20 mouse cellular contexts compared by ENCODE assay signal in the genomic region with DNA sequence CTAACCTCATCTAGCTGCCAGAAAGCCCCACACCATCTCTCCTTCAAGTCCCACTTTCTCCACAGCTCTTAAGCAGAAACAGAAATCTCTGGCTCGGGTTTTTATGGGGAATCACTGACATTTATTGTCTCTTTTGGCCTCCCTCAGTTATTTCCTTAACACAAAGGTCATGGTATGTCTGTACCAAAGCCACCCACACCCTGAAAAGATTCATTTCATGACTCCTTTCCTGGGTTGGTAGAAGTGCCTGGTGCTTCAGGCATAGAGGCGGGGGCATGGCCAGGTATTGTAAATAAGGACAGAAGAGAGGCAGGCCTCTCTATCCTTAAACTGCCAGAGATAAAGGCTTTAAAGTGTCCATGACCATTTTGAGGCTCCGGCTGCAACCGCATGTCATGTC. TPM values are rescaled to one million over a fixed set of nuclear protein-coding genes. Genes with fewer than 3 reads are reported as not detected.
"Had no signal": no experiment of that assay in that cellular context is flagged by ENCODE, and none has a peak within 500 bp of the region (broad histone marks: within the 10 kb centered on the region; RNA-seq: fewer than 3 reads in every experiment).

No protein-coding gene starts in this region.

- DNase-seq: midbrain, embryonic 14.5 days; right cerebral cortex, postnatal 14 days; thymus, adult 2 months; thymus, postnatal 25 days; thymus, postnatal 4 days had no signal

- H3K4me1 ChIP-seq: liver, embryonic 12.5 days; lung, embryonic 15.5 days; midbrain, embryonic 10.5 days; midbrain, embryonic 12.5 days; neural tube, embryonic 12.5 days; stomach, embryonic 15.5 days had no signal

- H3K9me3 ChIP-seq: liver, embryonic 12.5 days; lung, embryonic 15.5 days; midbrain, embryonic 10.5 days; midbrain, embryonic 12.5 days; neural tube, embryonic 12.5 days; stomach, embryonic 15.5 days had no signal

- H3K27ac ChIP-seq: liver, embryonic 12.5 days; liver, embryonic 14.5 days; midbrain, embryonic 10.5 days; midbrain, embryonic 12.5 days; neural tube, embryonic 12.5 days; stomach, embryonic 15.5 days had no signal

- ATAC-seq: liver, embryonic 12.5 days had no signal

- H3K4me3 ChIP-seq: liver, embryonic 12.5 days; lung, embryonic 15.5 days; midbrain, embryonic 10.5 days; midbrain, embryonic 12.5 days; neural tube, embryonic 12.5 days; stomach, embryonic 15.5 days had no signal

- H3K4me2 ChIP-seq: liver, embryonic 12.5 days; lung, embryonic 15.5 days; midbrain, embryonic 12.5 days; neural tube, embryonic 12.5 days; stomach, embryonic 15.5 days had no signal

- H3K27me3 ChIP-seq: liver, embryonic 12.5 days; lung, embryonic 15.5 days; midbrain, embryonic 12.5 days; neural tube, embryonic 12.5 days; stomach, embryonic 15.5 days had no signal

- H3K9ac ChIP-seq: liver, embryonic 12.5 days; liver, embryonic 14.5 days; lung, embryonic 15.5 days; midbrain, embryonic 12.5 days; neural tube, embryonic 12.5 days; stomach, embryonic 15.5 days had no signal

RNA-seq across cellular contexts. Expression of gene Pla2g4f, which starts 0.5 kb away (rescaled TPM):
- total RNA-seq: megakaryocyte-erythroid progenitor cell, adult 5-6 weeks; monocyte, adult 5-6 weeks had no signal
- polyA plus RNA-seq: liver, embryonic 12.5 days; liver, embryonic 14.5 days; liver, embryonic 16.5 days; midbrain, embryonic 10.5 days; midbrain, embryonic 14.5 days; midbrain, postnatal 0 days; neural tube, embryonic 12.5 days; neural tube, embryonic 14.5 days had no signal

RNA-seq across cellular contexts. Expression of gene Pla2g4d, which starts 25.5 kb away (rescaled TPM):
- total RNA-seq: megakaryocyte, adult 5-6 weeks; megakaryocyte-erythroid progenitor cell, adult 5-6 weeks; monocyte, adult 5-6 weeks; neutrophil, adult 5-6 weeks had no signal
- polyA plus RNA-seq: liver, embryonic 12.5 days; liver, embryonic 14.5 days; liver, embryonic 16.5 days; lung, embryonic 15.5 days; midbrain, embryonic 12.5 days; midbrain, embryonic 14.5 days; neural tube, embryonic 14.5 days; stomach, embryonic 15.5 days; urinary bladder, adult 2 months had no signal
